Mouse (Mus musculus) hindbrain, embryonic 16.5 days (tissue): ENCODE results near the gene Cabp7. TPM values are rescaled to one million over a fixed set of nuclear protein-coding genes. Genes with fewer than 3 reads are reported as not detected.
A peak's percentile ranks its signal among the peaks of the same experiment; 100 is the strongest.

Experiments
- ATAC-seq: fragments of 200-750 bp; cut with Nextera tagmentation; 2 replicates; pipeline ENCODE4 v1.8.0; 2017; ENCODE audit warnings: moderate TSS enrichment, moderate library complexity
- H3K27ac ChIP-seq: fragments of 300-500 bp; sonication (generic); 2 replicates; pipeline ENCODE4 v1.5.1; 2014; ENCODE audit warnings: low read depth, mild to moderate bottlenecking, control low read depth, low read length, moderate library complexity
- H3K27me3 ChIP-seq: fragments of 300-500 bp; sonication (generic); replicated peaks from 2 replicates; pipeline ENCODE4 v1.6.1; 2014; ENCODE audit warnings: low read length; ENCODE audit not compliant: control insufficient read depth, insufficient read depth
- H3K36me3 ChIP-seq: fragments of 300-500 bp; sonication (generic); 2 replicates; pipeline ENCODE4 v1.6.1; 2014; ENCODE audit warnings: mild to moderate bottlenecking, low read length, moderate library complexity, mixed read lengths; ENCODE audit not compliant: control insufficient read depth, insufficient read depth
- H3K4me1 ChIP-seq: fragments of 300-500 bp; sonication (generic); 2 replicates; pipeline ENCODE4 v1.6.1; 2014; ENCODE audit warnings: low read depth, low read length; ENCODE audit not compliant: control insufficient read depth, insufficient read depth
- H3K4me2 ChIP-seq: fragments of 300-500 bp; sonication (generic); 2 replicates; pipeline ENCODE4 v1.6.1; 2014; ENCODE audit warnings: mild to moderate bottlenecking, low read length, control low read depth, moderate library complexity
- H3K4me3 ChIP-seq: fragments of 300-500 bp; sonication (generic); 2 replicates; pipeline ENCODE4 v1.5.1; 2014; ENCODE audit warnings: mild to moderate bottlenecking, low read length, control low read depth, moderate library complexity
- H3K9ac ChIP-seq: fragments of 300-500 bp; sonication (generic); 2 replicates; pipeline ENCODE4 v1.6.1; 2014; ENCODE audit warnings: low read depth, mild to moderate bottlenecking, control low read depth, low read length, moderate library complexity
- H3K9me3 ChIP-seq: fragments of 300-500 bp; sonication (generic); 2 replicates; pipeline ENCODE4 v1.6.1; 2014; ENCODE audit warnings: mild to moderate bottlenecking, low read length, moderate library complexity; ENCODE audit not compliant: control insufficient read depth
- WGBS: fragments of 180-500 bp; shearing (Covaris S2); extraction: QIAGEN DNeasy Blood & Tissue Kit; methylation state at CpG from one replicate; pipeline ENCODE4 v1.1.7; 2014; 5-methylcytosine and 5-hydroxymethylcytosine counted together
- polyA plus RNA-seq: library from polyadenylated mRNA; unstranded; fragments of >200 nt; fragmentation: Nextera tagmentation; extraction: Ambion mirVana; gene quantifications from 2 replicates; pipeline ENCODE4 v1.2.1, GENCODE M21; 2015

Gene Cabp7
- polyA plus RNA-seq: 1.5 and 2.0 TPM in 2 replicates

- Histone ChIP-seq H3K4me1 (peaks cover 21% of the 10 kb centered on the region), H3K4me2 (peak within 1 kb of the TSS; percentile 100), H3K27me3 (peaks cover 42% of the 10 kb centered on the region), H3K4me3 (peak within 1 kb of the TSS; percentile 70), H3K36me3 (no peaks in the 10 kb centered on the region), H3K9ac (peak within 1 kb of the TSS; percentile 69), H3K27ac (no peak within 1 kb of the TSS), H3K9me3 (no peaks in the 10 kb centered on the region)
- 0% methylated on average over 23 of the region's 73 CpGs for WGBS
- peak; percentile 29 for ATAC-seq
These were observed at the start of gene Cabp7 for GRCm38 (mm10) chr11:4746733-4747132. Gene Cabp7, minus strand, starts transcription at chr11:4746778.

GRCm38 (mm10) chr11:4793006-4793405, 46.4 kb upstream of the Cabp7 start:
- no peak overlapping the region for H3K4me3 ChIP-seq
- 12% methylated on average over 3 of the region's 3 CpGs for WGBS
- H3K4me2 ChIP-seq: no peak overlapping the region
- H3K27ac ChIP-seq: no peak overlapping the region
- H3K36me3 ChIP-seq: peaks cover 9% of the 10 kb centered on the region
- no peaks in the 10 kb centered on the region; the same call in 1 of the 2 replicates for H3K4me1 ChIP-seq
- no peaks in the 10 kb centered on the region for H3K9me3 ChIP-seq
- no peak for ATAC-seq
- no peak overlapping the region for H3K9ac ChIP-seq
- H3K27me3 ChIP-seq: no peaks in the 10 kb centered on the region

GRCm38 (mm10) chr11:4791549-4791948, 45.0 kb upstream of the Cabp7 start:
- H3K4me2 ChIP-seq: no peak overlapping the region
- no peak overlapping the region for H3K27ac ChIP-seq
- peaks cover 11% of the 10 kb centered on the region for H3K36me3 ChIP-seq
- no peaks in the 10 kb centered on the region for H3K9me3 ChIP-seq
- H3K27me3 ChIP-seq: no peaks in the 10 kb centered on the region
- H3K4me1 ChIP-seq: no peaks in the 10 kb centered on the region; the same call in 1 of the 2 replicates
- H3K4me3 ChIP-seq: no peak overlapping the region
- no peak overlapping the region for H3K9ac ChIP-seq
- 25% methylated on average over 6 of the region's 6 CpGs for WGBS
- ATAC-seq: peak; percentile 58; the same call in 1 of the 2 replicates

DNA sequence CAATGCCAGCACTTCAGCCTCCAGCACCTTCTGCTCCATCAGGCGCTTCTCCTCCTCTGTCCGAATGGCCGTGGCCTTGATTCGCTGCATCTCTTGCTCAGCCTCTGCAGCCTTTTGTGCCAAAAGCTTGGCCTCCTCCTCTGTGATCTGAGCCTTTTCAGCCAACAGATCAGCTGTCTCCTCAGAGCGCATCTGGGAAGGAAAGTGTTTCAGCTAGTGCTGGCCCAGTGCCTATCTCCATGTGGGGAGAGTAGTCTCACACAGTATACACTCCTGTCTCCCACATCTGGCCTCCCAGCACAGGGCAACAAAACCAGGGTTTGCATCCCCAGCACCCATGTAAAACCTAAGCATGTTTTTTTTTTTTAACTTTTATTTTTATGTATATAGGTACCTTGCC, 43.1 kb upstream of the Cabp7 start:
- 79% methylated on average over 5 of the region's 5 CpGs for WGBS
- no peak overlapping the region for H3K27ac ChIP-seq
- no peak overlapping the region for H3K9ac ChIP-seq
- peaks cover 19% of the 10 kb centered on the region for H3K36me3 ChIP-seq
- H3K27me3 ChIP-seq: no peaks in the 10 kb centered on the region
- H3K9me3 ChIP-seq: no peaks in the 10 kb centered on the region
- no peak overlapping the region for H3K4me2 ChIP-seq
- no peak overlapping the region for H3K4me3 ChIP-seq
- no peaks in the 10 kb centered on the region; the same call in 1 of the 2 replicates for H3K4me1 ChIP-seq
- ATAC-seq: no peak

- no peaks in the 10 kb centered on the region for H3K27me3 ChIP-seq
- H3K9ac ChIP-seq: no peak overlapping the region
- no peak overlapping the region for H3K4me3 ChIP-seq
- H3K36me3 ChIP-seq: peaks cover 14% of the 10 kb centered on the region
- H3K9me3 ChIP-seq: no peaks in the 10 kb centered on the region
- WGBS: 81% methylated on average over 5 of the region's 5 CpGs
- ATAC-seq: no peak
- no peak overlapping the region for H3K4me2 ChIP-seq
- no peak overlapping the region for H3K27ac ChIP-seq
- no peaks in the 10 kb centered on the region for H3K4me1 ChIP-seq
These were observed 38.1 kb upstream of the Cabp7 start for GRCm38 (mm10) chr11:4784629-4785142.

DNA sequence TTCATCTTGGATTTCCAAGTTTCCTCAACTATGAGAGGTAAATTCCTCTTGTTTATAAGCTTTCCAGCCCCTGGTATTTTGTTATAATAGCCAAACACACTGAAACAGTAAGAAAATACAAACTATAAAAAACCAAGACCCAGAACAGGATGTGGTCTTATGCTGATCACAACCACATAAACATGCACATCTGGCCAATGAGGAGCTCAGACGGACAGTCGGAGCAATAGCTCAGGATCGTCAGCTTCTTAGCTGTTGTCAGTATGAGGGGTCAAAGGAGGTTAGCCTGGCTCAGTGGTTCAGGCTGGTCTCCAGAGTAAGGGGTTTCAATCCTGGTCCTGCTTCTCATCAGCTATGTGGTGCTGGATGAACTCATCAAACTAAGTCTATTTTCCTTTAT, 36.5 kb upstream of the Cabp7 start:
- Histone ChIP-seq H3K4me2 (no peak overlapping the region), H3K36me3 (peaks cover 14% of the 10 kb centered on the region), H3K27me3 (no peaks in the 10 kb centered on the region), H3K9ac (no peak overlapping the region), H3K4me3 (no peak overlapping the region), H3K9me3 (no peaks in the 10 kb centered on the region), H3K4me1 (no peaks in the 10 kb centered on the region), H3K27ac (no peak overlapping the region)
- WGBS: 91% methylated on average over 3 of the region's 3 CpGs
- no peak for ATAC-seq

DNA sequence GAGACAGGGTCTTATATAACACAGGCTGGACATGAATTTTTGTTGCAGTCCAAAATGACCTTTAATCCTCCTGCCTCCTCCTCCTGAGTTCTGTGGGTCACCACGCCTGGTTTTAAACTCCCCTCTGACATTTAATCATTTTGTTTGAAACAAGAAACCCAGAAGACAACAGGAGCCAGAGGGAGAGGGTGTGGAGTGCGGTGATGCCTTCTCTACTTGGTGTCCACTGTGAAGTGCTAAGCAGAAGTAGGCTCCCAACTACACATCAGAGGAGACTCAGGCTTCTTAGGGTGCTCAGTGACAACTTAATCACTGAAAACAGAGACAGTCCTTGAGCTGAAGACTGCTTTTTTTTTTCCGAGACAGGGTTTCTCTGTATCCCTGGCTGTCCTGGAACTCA, 34.3 kb upstream of the Cabp7 start:
- H3K4me2 ChIP-seq: no peak overlapping the region
- no peak overlapping the region for H3K4me3 ChIP-seq
- no peak overlapping the region for H3K27ac ChIP-seq
- H3K9me3 ChIP-seq: no peaks in the 10 kb centered on the region
- 88% methylated on average over 3 of the region's 3 CpGs for WGBS
- no peaks in the 10 kb centered on the region for H3K4me1 ChIP-seq
- H3K9ac ChIP-seq: no peak overlapping the region
- ATAC-seq: no peak
- peaks cover 3% of the 10 kb centered on the region; the same call in 1 of the 2 replicates for H3K36me3 ChIP-seq
- no peaks in the 10 kb centered on the region for H3K27me3 ChIP-seq

- H3K27ac ChIP-seq: peak overlapping the region; percentile 53; the same call in 1 of the 2 replicates
- no peak for ATAC-seq
- no peaks in the 10 kb centered on the region for H3K9me3 ChIP-seq
- H3K4me1 ChIP-seq: no peaks in the 10 kb centered on the region; the same call in 1 of the 2 replicates
- no peak overlapping the region for H3K4me3 ChIP-seq
- H3K27me3 ChIP-seq: no peaks in the 10 kb centered on the region
- H3K9ac ChIP-seq: no peak overlapping the region
- WGBS: 26% methylated on average over 3 of the region's 3 CpGs
- no peak overlapping the region for H3K4me2 ChIP-seq
- no peaks in the 10 kb centered on the region for H3K36me3 ChIP-seq
These were observed 26.3 kb upstream of the Cabp7 start for GRCm38 (mm10) chr11:4772925-4773324.

GRCm38 (mm10) chr11:4771756-4772155, 25.2 kb upstream of the Cabp7 start:
- 57% methylated on average over 7 of the region's 7 CpGs for WGBS
- H3K4me1 ChIP-seq: no peaks in the 10 kb centered on the region; the same call in 1 of the 2 replicates

More at GRCm38 (mm10) chr11:4771756-4772155, 25.2 kb upstream of the Cabp7 start:
- Histone ChIP-seq H3K36me3 (no peaks in the 10 kb centered on the region; the same call in 1 of the 2 replicates), H3K4me2 (no peak overlapping the region), H3K27ac (no peak overlapping the region), H3K27me3 (no peaks in the 10 kb centered on the region), H3K9ac (no peak overlapping the region), H3K4me3 (no peak overlapping the region), H3K9me3 (no peaks in the 10 kb centered on the region)
- no peak for ATAC-seq
